ENCODE assay signal across 8 mouse cellular contexts in genomic region chr6:37442041-37442667, GRCm38 (mm10). TPM values are rescaled to one million over a fixed set of nuclear protein-coding genes. Genes with fewer than 3 reads are reported as not detected.
A peak's percentile ranks its signal among the peaks of the same experiment; 100 is the strongest.
DNase-seq lines count a peak whose midpoint lies in the region; ATAC-seq lines count a peak whose summit lies in the region.

Gene Creb3l2, minus strand, starts transcription at chr6:37442146.

- H3K27ac ChIP-seq in hindbrain, embryonic 15.5 days (replicated peaks): peak within 1 kb of the TSS; percentile 70

- DNase-seq in gastrocnemius, adult 18-20 months (ENCODE audit: low spot score): peak; percentile 99
- DNase-seq in layer of hippocampus, postnatal 36 days: peak; percentile 97
- peak; percentile 99 for DNase-seq in lung, postnatal 25 days (ENCODE audit: low spot score)
- DNase-seq in retina, adult 2 months (ENCODE audit: low read depth, low spot score): peak; percentile 98
- DNase-seq in thymus, postnatal 25 days: peak; percentile 97

- whole genome bisulfite sequencing in hindbrain, embryonic 15.5 days: under 1% methylated on average over 33 of the region's 33 CpGs

- H3K4me2 ChIP-seq in hindbrain, embryonic 15.5 days: peak within 1 kb of the TSS; percentile 94

- peak within 1 kb of the TSS; percentile 60 for H3K9ac ChIP-seq in hindbrain, embryonic 15.5 days

- H3K4me3 ChIP-seq in hindbrain, embryonic 15.5 days: peak within 1 kb of the TSS; percentile 74

- H3K36me3 ChIP-seq in hindbrain, embryonic 15.5 days: no peaks in the 10 kb centered on the region

- H3K27me3 ChIP-seq in hindbrain, embryonic 15.5 days: no peaks in the 10 kb centered on the region

- no peaks in the 10 kb centered on the region for H3K9me3 ChIP-seq in hindbrain, embryonic 15.5 days

- peak; percentile 96 for ATAC-seq in activated CD4-positive, CD25-positive, alpha-beta regulatory T cell, adult 4 months
- ATAC-seq in common myeloid progenitor, adult 5-6 weeks (replicated peaks; ENCODE audit: low read depth, poor library complexity, severe bottlenecking): peak; percentile 96
- peak; percentile 100 for ATAC-seq in hindbrain, embryonic 15.5 days (ENCODE audit: low FRiP score, low read depth)

- H3K4me1 ChIP-seq in hindbrain, embryonic 15.5 days (replicated peaks): peaks cover 20% of the 10 kb centered on the region

RNA-seq across cellular contexts. Expression of gene Creb3l2, which starts in this region (rescaled TPM):
- polyA plus RNA-seq in activated CD4-positive, CD25-positive, alpha-beta regulatory T cell, adult 4 months (2017; shearing (Covaris generic)): 1 to 10 TPM; 3.0 to 3.6 TPM
- 4.3 and 4.7 TPM in 2 replicates for total RNA-seq in common myeloid progenitor, adult 5-6 weeks (2017)
- 10 to 100 TPM; 11.9 to 13.2 TPM for total RNA-seq in gastrocnemius, adult 18-20 months (2021)
- polyA plus RNA-seq in hindbrain, embryonic 15.5 days (2015; fragmentation: Nextera tagmentation; extraction: Ambion mirVana): 3.8 and 4.1 TPM in 2 replicates
- 10 to 100 TPM; 10.7 to 11.5 TPM for total RNA-seq in layer of hippocampus, postnatal 36 days (2021)

Comparison
In these comparisons a context has a peak if more than half of its experiments do, and no peak if none do; other contexts are left out.
1. Peak in every context shown above with its lines: DNase-seq, ATAC-seq, H3K4me3 ChIP-seq and H3K27ac ChIP-seq.